8 mouse cellular contexts compared by ENCODE assay signal in the genomic region with DNA sequence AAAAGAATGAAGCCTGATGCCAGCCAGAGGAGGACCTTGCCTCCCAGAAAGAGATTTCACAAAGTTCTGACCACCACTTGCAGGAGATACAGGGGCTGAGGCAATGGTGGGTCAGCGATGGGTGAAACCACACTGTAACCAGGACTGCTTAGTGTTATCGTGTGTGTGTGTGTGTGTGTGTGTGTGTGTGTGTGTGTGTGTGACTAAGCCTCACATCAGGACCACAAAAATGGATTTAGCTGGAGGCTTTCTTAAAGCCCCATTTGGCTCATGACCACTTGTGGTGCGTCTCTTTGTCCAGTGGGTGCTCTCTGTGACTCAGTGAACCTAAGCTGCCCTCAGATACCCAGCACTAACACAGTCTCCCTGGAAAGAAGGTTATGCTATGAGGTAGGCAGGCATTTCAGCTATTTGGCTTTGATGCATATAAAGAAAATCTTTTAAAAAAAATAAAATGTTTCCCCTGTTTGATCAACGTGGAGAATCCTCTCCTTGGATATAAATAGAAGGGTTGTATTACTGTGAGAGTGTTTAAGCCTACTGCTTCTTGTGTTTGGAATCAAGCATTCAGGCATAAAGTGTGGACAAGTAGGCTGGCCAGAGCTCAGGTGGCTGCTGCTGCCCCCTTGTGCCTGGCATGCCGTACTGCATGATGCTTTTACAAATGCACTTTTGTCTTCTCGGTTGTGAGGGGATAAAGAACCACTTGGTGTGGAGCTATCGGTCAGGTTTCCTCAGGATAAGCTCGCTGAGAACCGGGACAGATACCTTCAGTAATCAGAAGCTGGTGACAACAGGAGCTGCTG.
DNase-seq lines count a peak whose midpoint lies in the region; ATAC-seq and TF ChIP-seq lines count a peak whose summit lies in the region.

No protein-coding gene starts in this region.

- no peak overlapping the region for H3K27ac ChIP-seq in liver, postnatal 0 days (ENCODE audit: low read depth)
- no peak overlapping the region for H3K27ac ChIP-seq in neural tube, embryonic 14.5 days (ENCODE audit: low read depth, low read length)

- DNase-seq in adrenal gland, adult 8-10 months, result peak; percentile 13
- DNase-seq in embryo, embryonic 11.5 days (ENCODE audit: low read depth, low spot score), result peak; percentile 32
- DNase-seq in gastrocnemius, postnatal 4 days (ENCODE audit: low spot score in 2 of 2), result peak; percentile 55 to 64
- DNase-seq in kidney, postnatal 14 days, result peak; percentile 58
- peak; percentile 61 for DNase-seq in liver, postnatal 0 days
- peak; percentile 59 for DNase-seq in thymus, postnatal 0 days (ENCODE audit: low spot score)

- 0 out of 2 replicates have a peak, but pooled peaks have one; percentile 41 for ATAC-seq in liver, postnatal 0 days
- ATAC-seq in neural tube, embryonic 14.5 days (ENCODE audit: low read depth), result peak; percentile 80; the same call in 1 of the 2 replicates

- H3K4me2 ChIP-seq in liver, postnatal 0 days (ENCODE audit: low read depth, low read length), result no peak overlapping the region
- no peak overlapping the region for H3K4me2 ChIP-seq in neural tube, embryonic 14.5 days (ENCODE audit: low read depth, low read length)

- H3K9ac ChIP-seq in liver, postnatal 0 days (replicated peaks), result no peak overlapping the region
- no peak overlapping the region for H3K9ac ChIP-seq in neural tube, embryonic 14.5 days (replicated peaks; ENCODE audit: low read depth, low read length)

- WGBS in liver, postnatal 0 days (ENCODE audit: insufficient replicate concordance), result 32% methylated on average over 9 of the region's 9 CpGs
- WGBS in neural tube, embryonic 14.5 days, result 37% methylated on average over 9 of the region's 9 CpGs

- H3K27me3 ChIP-seq in E14TG2a.4 (ENCODE audit: insufficient read depth, low read length), result no peaks in the 10 kb centered on the region
- no peaks in the 10 kb centered on the region for H3K27me3 ChIP-seq in liver, postnatal 0 days (ENCODE audit: insufficient read depth, low read length)
- H3K27me3 ChIP-seq in neural tube, embryonic 14.5 days (ENCODE audit: control insufficient read depth, insufficient read depth, low read length), result no peaks in the 10 kb centered on the region

- no peak overlapping the region for H3K4me3 ChIP-seq in E14TG2a.4 (replicated peaks; ENCODE audit: low read length)
- no peak overlapping the region for H3K4me3 ChIP-seq in liver, postnatal 0 days (ENCODE audit: low read depth, low read length)
- no peak overlapping the region for H3K4me3 ChIP-seq in neural tube, embryonic 14.5 days (ENCODE audit: low read depth, low read length)

- no peak for TF ChIP-seq EP300 in liver, postnatal 0 days (IDR thresholded peaks at IDR 0.05; ENCODE audit: low read depth)

- TF ChIP-seq CTCF in E14TG2a.4 (conservative IDR thresholded peaks at IDR 0.05; ENCODE audit: low read length), result peak; percentile 53
- peak; percentile 90 for TF ChIP-seq CTCF in liver, postnatal 0 days (IDR thresholded peaks at IDR 0.05; ENCODE audit: low read depth)

- no peaks in the 10 kb centered on the region for H3K9me3 ChIP-seq in E14TG2a.4 (ENCODE audit: low read length)
- no peaks in the 10 kb centered on the region for H3K9me3 ChIP-seq in liver, postnatal 0 days (ENCODE audit: low read length)
- no peaks in the 10 kb centered on the region for H3K9me3 ChIP-seq in neural tube, embryonic 14.5 days (ENCODE audit: control insufficient read depth, low read length)

- H3K4me1 ChIP-seq in E14TG2a.4 (replicated peaks; ENCODE audit: low read depth, low read length), result no peaks in the 10 kb centered on the region
- H3K4me1 ChIP-seq in liver, postnatal 0 days (ENCODE audit: insufficient read depth), result no peaks in the 10 kb centered on the region
- H3K4me1 ChIP-seq in neural tube, embryonic 14.5 days (ENCODE audit: control insufficient read depth, insufficient read depth, low read length), result no peaks in the 10 kb centered on the region

- no peaks in the 10 kb centered on the region for H3K36me3 ChIP-seq in E14TG2a.4 (ENCODE audit: insufficient read depth, low read length)
- H3K36me3 ChIP-seq in liver, postnatal 0 days (replicated peaks; ENCODE audit: insufficient read depth, low read length), result no peaks in the 10 kb centered on the region
- H3K36me3 ChIP-seq in neural tube, embryonic 14.5 days (ENCODE audit: control insufficient read depth, insufficient read depth, low read length), result no peaks in the 10 kb centered on the region
